Mouse (Mus musculus) layer of hippocampus, adult 11-12 months (tissue): ENCODE measurements around the gene Cpsf2.
A peak's percentile ranks its signal among the peaks of the same experiment; 100 is the strongest.
"Not testable (repeated sequence)": the region's sequence is repeated elsewhere in the genome, so short reads cannot be mapped to it uniquely, and the experiment has no call there.

Experiments used
- DNase-seq: peaks from one replicate; pipeline ENCODE4 v3.0.0; 2022; ENCODE audit warnings: low spot score

Cpsf2 gene

DNA sequence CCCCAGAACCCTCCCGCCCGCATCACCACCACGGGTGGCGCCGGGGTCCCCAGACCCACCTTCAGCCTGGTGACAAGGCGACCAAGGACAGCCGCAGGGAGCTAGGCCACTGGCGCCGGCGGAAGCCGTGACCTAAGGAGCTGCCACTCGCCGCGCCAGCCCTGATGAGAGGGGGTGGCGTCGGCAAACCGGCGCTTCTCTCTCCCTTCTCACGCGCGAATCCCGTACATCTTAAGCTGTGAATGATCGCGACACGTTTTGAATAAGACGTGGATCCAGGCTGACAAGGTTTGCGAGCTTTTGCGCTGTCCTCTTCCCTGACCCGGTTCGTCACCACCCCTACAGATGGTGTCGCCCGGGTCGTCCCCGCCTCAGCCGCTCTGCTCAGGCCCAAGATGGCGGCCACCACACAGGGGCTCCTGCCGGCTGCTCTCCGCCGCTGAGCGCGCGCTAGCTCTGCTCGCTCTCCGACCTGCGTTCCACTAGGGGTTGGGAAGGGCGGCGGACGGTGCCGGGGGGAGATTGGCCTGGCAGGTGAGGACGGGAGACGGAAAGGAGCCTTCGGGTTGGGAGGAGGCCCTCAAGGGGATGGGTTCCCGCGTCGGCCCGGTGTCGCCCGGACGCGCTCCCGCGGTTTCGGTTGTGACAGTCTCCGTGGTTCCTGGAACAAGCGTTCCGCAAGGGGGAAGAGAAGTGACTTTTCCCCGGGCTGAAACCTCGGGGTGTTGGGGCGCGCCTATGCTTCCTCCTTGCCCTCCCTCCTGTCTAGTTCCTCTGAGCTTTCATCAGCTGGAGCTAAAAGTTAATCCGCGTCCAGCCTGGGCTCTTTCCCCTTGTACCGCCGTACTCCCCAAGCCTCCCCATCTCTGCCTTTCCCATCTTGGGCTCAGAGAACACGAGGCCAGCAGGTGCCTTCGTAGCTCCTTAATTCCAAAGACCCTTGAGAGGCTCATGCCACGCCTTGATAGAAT is at the start of gene Cpsf2:
Cpsf2 (plus strand) TSS at position 388 of the 971 bp plus-strand sequence.
- peak; percentile 83 for DNase-seq

DNA sequence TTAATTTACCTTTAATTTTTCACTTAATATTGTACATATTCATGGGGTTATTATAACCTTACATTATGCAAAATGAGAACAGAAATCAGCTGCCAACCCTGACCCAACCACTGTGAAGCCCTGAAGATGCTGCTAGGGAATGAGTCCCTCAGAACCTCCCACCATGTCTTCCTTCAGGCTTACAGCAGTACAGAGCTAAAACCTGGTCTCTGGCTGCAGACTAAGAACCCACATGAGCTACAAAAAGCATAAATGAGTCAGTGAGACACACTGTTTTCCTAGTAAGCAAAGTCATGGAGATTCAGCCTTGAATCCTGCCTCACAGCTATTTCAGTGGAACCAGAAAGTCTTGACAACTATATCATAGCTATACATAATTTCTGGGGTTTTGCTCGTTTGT is 47.4 kb upstream of the Cpsf2 start:
- DNase-seq: no peak

DNA sequence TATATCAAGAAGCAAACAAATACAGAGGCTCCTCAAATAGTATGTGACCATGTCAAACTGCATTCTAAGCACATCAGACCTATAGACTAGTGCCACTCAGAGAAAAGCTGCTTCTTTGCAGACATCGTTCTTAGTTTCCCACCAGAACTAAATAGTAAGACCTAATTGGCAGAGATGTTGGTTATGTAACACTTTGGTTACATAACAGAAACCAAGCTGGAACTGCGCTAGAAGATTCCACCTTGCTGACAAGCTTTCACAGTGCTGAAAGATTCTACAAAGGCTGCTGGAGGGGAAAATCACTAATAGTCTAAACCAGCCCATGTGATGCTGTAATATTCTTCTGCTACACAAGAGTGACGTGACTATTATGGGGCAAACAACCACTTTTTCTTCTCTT is 40.6 kb upstream of the Cpsf2 start:
- DNase-seq: no peak

- no peak for DNase-seq
These were observed 38.2 kb upstream of the Cpsf2 start for GRCm38 (mm10) chr12:101937572-101937971.

- DNase-seq: no peak
These were observed 27.8 kb upstream of the Cpsf2 start for GRCm38 (mm10) chr12:101947986-101948385.

DNA sequence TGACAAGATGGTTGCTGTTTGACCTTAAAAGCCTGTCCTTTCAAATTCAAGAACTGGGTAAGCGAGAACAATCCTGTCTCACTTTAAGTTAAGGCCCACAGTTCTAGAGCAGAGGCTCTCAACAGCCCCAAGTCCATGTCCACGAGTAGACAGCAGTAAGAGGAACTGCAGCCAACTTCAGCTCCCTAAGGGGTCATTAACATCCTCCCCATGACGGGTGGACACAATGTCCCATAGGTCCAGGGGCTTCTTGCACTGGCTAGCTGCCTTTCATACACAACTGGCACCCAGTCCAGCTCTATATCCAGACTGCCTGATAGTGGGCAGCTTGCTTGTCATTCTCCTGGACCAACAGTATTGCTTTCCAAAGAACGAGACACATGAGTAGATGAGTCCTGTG is 27.0 kb upstream of the Cpsf2 start:
- DNase-seq: no peak

- DNase-seq: not testable (repeated sequence)
These were observed 20.0 kb upstream of the Cpsf2 start for GRCm38 (mm10) chr12:101955821-101956220.

GRCm38 (mm10) chr12:101957079-101957941 is 18.5 kb upstream of the Cpsf2 start:
- no peak for DNase-seq

DNA sequence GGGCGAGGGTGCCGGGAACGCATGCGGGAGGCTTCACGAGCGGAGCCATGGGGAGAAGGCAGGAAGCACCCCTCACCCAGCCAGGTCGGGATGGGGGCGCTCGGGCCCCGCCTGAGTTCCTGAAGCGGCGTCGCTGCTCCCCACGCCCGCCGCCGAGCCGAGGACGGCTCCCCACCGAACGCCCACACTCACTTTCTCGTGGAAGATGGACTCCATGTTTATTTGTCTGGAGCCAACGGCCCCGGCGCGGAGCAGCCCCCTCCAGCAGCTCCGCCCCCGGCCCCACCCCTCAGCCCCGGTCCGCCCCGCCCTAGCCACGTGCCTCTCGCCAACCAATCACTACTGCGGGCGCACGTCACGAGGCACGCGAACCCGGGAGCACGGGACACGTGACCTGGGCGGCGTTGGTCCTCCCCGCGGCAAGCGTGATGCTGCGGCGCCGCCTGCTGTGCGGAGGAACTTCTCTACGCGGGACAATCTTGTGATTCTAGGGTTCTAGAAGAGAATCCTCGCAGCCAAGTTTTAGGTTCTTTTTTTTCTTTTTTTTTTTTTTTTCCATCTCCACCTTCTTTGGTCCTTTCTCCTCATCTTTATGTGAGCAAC is 17.7 kb upstream of the Cpsf2 start, which contains the start of gene Atxn3:
Atxn3 (minus strand) TSS at position 305 of the 603 bp plus-strand sequence.
- peak; percentile 98 for DNase-seq

DNA sequence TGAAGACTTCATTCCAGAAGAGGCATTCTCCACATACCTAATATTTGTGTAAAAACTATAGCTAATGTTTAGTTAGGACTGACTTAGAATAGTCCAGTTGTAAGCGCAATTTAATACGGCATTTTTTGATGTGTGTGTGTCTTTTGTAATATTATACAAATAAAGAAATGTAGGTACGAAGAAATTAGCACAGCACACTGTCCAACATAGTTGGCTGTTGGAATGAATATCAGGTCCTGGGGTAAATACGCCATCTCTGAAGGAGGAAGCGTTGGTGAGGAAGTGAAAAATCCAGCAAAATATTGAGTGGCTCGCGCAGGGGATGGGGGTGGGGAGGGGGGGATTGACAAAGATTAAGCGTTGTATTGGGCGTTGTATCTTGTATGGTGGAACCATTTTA is 17.2 kb upstream of the Cpsf2 start:
- DNase-seq: no peak

DNA sequence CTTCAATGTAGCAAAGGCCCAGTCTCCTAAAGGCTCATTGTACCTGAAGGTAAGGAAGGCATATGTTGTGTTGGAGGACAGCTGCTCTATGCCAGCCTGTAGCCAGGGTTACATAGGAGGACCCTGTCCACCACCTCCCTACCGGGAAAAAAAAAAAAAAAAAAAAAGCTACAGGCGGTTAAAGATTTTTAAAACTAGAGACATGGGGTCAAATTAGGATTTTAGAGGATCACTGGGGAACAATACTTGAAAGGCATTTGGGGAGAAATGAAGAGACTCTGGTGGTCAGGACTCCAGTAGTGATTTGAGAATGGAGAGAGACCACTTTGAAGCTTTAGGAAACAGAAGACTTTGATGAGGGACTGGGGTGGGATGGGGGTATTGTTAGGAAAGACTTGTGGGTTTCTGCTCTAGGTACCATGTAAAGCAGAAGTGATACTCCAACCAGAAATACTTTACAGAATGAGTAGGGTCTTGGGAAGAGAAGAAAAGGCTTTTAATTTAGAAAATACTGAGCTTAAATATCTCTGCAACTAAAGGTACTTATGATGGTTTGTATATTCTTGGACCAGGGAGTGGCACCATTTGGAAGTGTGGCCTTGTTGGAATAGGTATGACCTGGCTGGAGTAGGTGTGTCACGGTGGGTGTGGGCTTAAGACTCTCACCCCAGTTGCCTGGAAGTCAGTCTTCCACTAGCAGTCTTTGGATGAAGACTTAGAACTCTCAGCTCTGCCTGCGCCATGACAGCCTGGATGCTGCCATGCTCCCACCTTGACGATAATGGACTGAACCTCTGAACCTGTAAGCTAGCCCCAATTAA is 16.6 kb upstream of the Cpsf2 start:
- DNase-seq: not testable (repeated sequence)

DNA sequence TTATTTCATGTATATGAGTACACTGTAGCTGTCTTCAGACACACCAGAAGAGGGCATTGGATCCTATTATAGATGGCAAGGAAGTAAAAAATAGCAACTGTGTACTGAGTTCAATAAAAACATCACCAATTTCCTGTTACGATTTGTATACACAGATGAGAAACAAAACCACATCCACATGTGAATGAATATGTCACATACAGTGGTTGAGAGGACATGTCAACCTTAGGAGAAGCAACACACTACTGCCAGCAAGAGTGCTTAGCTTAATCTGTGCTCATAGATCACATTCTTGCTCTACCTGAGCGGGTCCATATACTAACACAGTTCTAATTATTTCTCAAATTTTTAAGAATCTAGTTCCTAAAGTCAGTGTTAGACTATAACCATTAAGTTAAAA is 4.5 kb upstream of the Cpsf2 start:
- no peak for DNase-seq

GRCm38 (mm10) chr12:101972230-101972629 is 3.6 kb upstream of the Cpsf2 start:
- DNase-seq: no peak

GRCm38 (mm10) chr12:101974571-101974970 is 1.2 kb upstream of the Cpsf2 start:
- DNase-seq: no peak

GRCm38 (mm10) chr12:101975167-101975600 is 604 bp upstream of the Cpsf2 start:
- no peak for DNase-seq

DNA sequence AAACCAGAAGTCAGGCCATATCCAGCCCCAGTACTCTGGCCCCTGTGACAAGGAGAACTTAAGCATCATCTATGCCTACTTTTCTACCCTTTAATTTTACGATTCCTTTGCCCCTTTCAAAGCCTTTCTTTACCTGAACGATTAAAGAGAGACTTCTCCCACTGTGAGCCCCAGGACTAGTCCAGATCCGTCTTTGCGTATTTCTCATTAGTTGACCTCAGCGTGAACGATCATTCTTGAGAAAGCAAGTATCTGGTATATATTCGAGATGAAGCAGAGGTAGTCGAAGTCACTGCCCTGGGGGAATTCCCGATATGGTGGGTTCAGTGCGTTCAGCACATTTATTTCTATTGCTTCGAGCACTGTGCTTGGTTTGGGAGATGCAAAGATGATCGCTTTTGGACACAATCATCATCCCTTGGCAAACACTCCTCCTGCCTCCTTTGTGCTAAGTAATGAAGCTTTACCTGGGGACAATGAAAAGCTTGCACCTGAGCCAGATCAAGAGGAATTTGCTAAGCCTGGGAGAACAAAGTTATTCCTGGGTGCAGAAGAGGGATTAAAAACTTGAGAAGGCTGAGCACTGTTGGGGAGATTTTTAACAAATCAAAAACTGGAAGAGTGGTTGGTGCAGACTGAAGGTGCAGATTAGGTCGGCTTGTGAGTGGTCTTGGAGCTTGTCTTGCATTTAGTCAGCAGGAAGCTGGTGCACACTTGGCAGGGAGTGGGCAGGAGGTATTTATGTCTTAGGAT is 1.0 kb downstream of the Cpsf2 start:
- no peak for DNase-seq

GRCm38 (mm10) chr12:101977404-101977915 is 1.7 kb downstream of the Cpsf2 start:
- DNase-seq: no peak

- DNase-seq: no peak
These were observed 2.4 kb downstream of the Cpsf2 start for GRCm38 (mm10) chr12:101978162-101978561.

DNA sequence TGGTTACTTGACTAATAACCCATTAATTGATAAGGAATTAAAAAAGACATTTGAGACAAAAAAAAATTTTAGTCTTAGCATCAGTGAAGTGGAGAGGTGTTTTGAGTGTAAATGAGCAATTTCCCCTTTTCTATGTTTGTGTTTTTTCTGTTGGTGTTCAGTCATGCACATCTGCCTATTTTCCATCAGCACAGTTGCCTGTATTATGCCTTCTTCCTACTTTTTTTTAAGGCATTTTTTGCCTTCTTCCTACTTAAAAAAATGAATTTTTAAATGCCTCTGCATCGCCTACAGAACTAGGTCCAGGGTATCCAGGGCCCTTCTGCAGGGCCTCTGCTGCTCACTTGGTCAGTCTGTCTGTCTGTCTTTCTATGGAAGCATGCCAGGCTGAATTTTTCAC is 2.8 kb downstream of the Cpsf2 start:
- no peak for DNase-seq

- no peak for DNase-seq
These were observed 3.5 kb downstream of the Cpsf2 start for GRCm38 (mm10) chr12:101979213-101979750.
